Mouse (Mus musculus) 416B (cell line): ENCODE measurements around the gene E430018J23Rik.
"Not testable (repeated sequence)": the region's sequence is repeated elsewhere in the genome, so short reads cannot be mapped to it uniquely, and the experiment has no call there.

ENCODE experiments used
- DNase-seq: peaks from one replicate; pipeline ENCODE4 v3.0.0; 2011; ENCODE audit warnings: low read depth

E430018J23Rik gene

GRCm38 (mm10) chr7:127393157-127393943 is at the start of gene E430018J23Rik:
Gene E430018J23Rik, minus strand, starts transcription at chr7:127393629.
- peak; percentile 100 for DNase-seq

- peak; percentile 31 for DNase-seq
These were observed 44.3 kb upstream of the E430018J23Rik start for GRCm38 (mm10) chr7:127437724-127438123.

- peak; percentile 68 for DNase-seq
These were observed 41.8 kb upstream of the E430018J23Rik start for GRCm38 (mm10) chr7:127435206-127435605.

GRCm38 (mm10) chr7:127426354-127426753 is 32.9 kb upstream of the E430018J23Rik start:
- DNase-seq, result peak; percentile 73

- DNase-seq, result no peak
These were observed 32.5 kb upstream of the E430018J23Rik start for GRCm38 (mm10) chr7:127425911-127426310.

GRCm38 (mm10) chr7:127425291-127425690 is 31.9 kb upstream of the E430018J23Rik start:
- no peak for DNase-seq

- DNase-seq, result no peak
These were observed 28.8 kb upstream of the E430018J23Rik start for GRCm38 (mm10) chr7:127422247-127422646.

GRCm38 (mm10) chr7:127421388-127422191 is 28.2 kb upstream of the E430018J23Rik start, which contains the start of gene Zfp688:
Gene Zfp688, minus strand, starts transcription at chr7:127422068.
- peak; percentile 92 for DNase-seq

- DNase-seq, result no peak
These were observed 18.0 kb upstream of the E430018J23Rik start for GRCm38 (mm10) chr7:127411418-127411817.

- DNase-seq, result peak; percentile 92
These were observed 12.9 kb upstream of the E430018J23Rik start, which contains the start of gene Zfp764 for GRCm38 (mm10) chr7:127406002-127406987. Gene Zfp764, minus strand, starts transcription at chr7:127406822.

GRCm38 (mm10) chr7:127404101-127404500 is 10.7 kb upstream of the E430018J23Rik start:
- not testable (repeated sequence) for DNase-seq

GRCm38 (mm10) chr7:127402980-127403379 is 9.6 kb upstream of the E430018J23Rik start:
- DNase-seq, result peak; percentile 46

GRCm38 (mm10) chr7:127400355-127400754 is 6.9 kb upstream of the E430018J23Rik start:
- no peak for DNase-seq

GRCm38 (mm10) chr7:127393944-127394333 is 510 bp upstream of the E430018J23Rik start:
- DNase-seq, result no peak

- DNase-seq, result no peak
These were observed 1.1 kb downstream of the E430018J23Rik start for GRCm38 (mm10) chr7:127392251-127392824.

GRCm38 (mm10) chr7:127391538-127391937 is 1.9 kb downstream of the E430018J23Rik start:
- DNase-seq, result no peak

GRCm38 (mm10) chr7:127390306-127390705 is 3.1 kb downstream of the E430018J23Rik start:
- no peak for DNase-seq

GRCm38 (mm10) chr7:127388201-127388600 is 5.2 kb downstream of the E430018J23Rik start:
- DNase-seq, result not testable (repeated sequence)

- peak; percentile 96 for DNase-seq
These were observed 6.6 kb downstream of the E430018J23Rik start, which contains the start of gene 9130019O22Rik for GRCm38 (mm10) chr7:127386641-127387392. Gene 9130019O22Rik, minus strand, starts transcription at chr7:127387166.

- not testable (repeated sequence) for DNase-seq
These were observed 7.9 kb downstream of the E430018J23Rik start for GRCm38 (mm10) chr7:127385560-127385959.
